Mouse (Mus musculus) heart, postnatal 14 days (tissue): Measurements from ENCODE around the gene Tef. TPM values are rescaled to one million over a fixed set of nuclear protein-coding genes. Genes with fewer than 3 reads are reported as not detected.
A peak's percentile ranks its signal among the peaks of the same experiment; 100 is the strongest.

Source experiments
- DNase-seq, 2 experiments: peaks; one replicate each; pipeline ENCODE4 v3.0.0; 2021 to 2022
- intact Hi-C: fragments of 180-260 bp; cut with DNase I; formaldehyde crosslinking; loops from one replicate; pipeline ENCODE4 v1.15.1; 2025
- total RNA-seq, 2 experiments: library from RNA; stranded (reverse); gene quantifications; 2 replicates each; pipeline ENCODE4 v1.2.3; 2021

Tef gene
- total RNA-seq, 2 experiments from 2014 or later: 69.3 to 93.0 TPM

- DNase-seq: no peak
- intact Hi-C loops: no loop called here
Measured at GRCm38 (mm10) chr15:81860471-81861135, 58.4 kb downstream of the Tef start.

GRCm38 (mm10) chr15:81864238-81864637 lies 62.0 kb downstream of the Tef start:
- intact Hi-C loops: no loop called here
- no peak for DNase-seq

- intact Hi-C loops: loop anchor here (5.0 kb wide), 1 partner anchor 38 kb away; no protein-coding TSS in a partner anchor
Measured at GRCm38 (mm10) chr15:81869985-81870384, 67.8 kb downstream of the Tef start.

GRCm38 (mm10) chr15:81871604-81872261 lies 69.5 kb downstream of the Tef start, which contains the start of gene Phf5a:
Gene Phf5a, minus strand, starts transcription at chr15:81871911.
- DNase-seq: peak; percentile 79 to 88
- intact Hi-C loops: loop anchor here (5.0 kb wide), 1 partner anchor 39 kb away; no protein-coding TSS in a partner anchor

More at GRCm38 (mm10) chr15:81869985-81870384, 67.8 kb downstream of the Tef start:
- DNase-seq: no peak

GRCm38 (mm10) chr15:81872262-81873136 lies 70.3 kb downstream of the Tef start, which contains the start of gene Aco2:
Gene Aco2, plus strand, starts transcription at chr15:81872309.
- peak; percentile 98 to 99 for DNase-seq
- intact Hi-C loops: loop anchor here (5.0 kb wide), 1 partner anchor 40 kb away; no protein-coding TSS in a partner anchor

Other genes starting within 250 kb of the Tef start
- gene Ep300, start 217.1 kb upstream of the Tef start, total RNA-seq: 10 to 100 TPM; 54.6 to 57.1 TPM
- 1 to 10 TPM; 9.4 to 9.6 TPM for gene L3mbtl2, start 138.5 kb upstream of the Tef start, total RNA-seq
- 1 to 10 TPM; 1.0 to 1.1 TPM for gene Chadl, start 105.1 kb upstream of the Tef start, total RNA-seq
- gene Zc3h7b, start 57.4 kb upstream of the Tef start, total RNA-seq: 10 to 100 TPM; 74.9 to 78.7 TPM
- 10 to 100 TPM; 28.1 to 35.2 TPM for gene Rangap1, start 56.9 kb upstream of the Tef start, total RNA-seq
- 100 to 1,000 TPM; 119 to 131 TPM for gene Tob2, start 56.4 kb downstream of the Tef start, total RNA-seq
- 10 to 100 TPM; 41.4 to 44.2 TPM for gene Phf5a, start 69.5 kb downstream of the Tef start, total RNA-seq
- 1,000 to 10,000 TPM; 2,092 to 2,100 TPM for gene Aco2, start 69.9 kb downstream of the Tef start, total RNA-seq
- gene Polr3h, start 123.8 kb downstream of the Tef start, total RNA-seq: 1 to 10 TPM; 7.5 to 7.9 TPM
- gene Csdc2, start 134.3 kb downstream of the Tef start, total RNA-seq: 10 to 100 TPM; 39.6 to 60.9 TPM
- 10 to 100 TPM; 23.0 to 28.8 TPM for gene Pmm1, start 158.5 kb downstream of the Tef start, total RNA-seq
- gene 1700029P11Rik, start 178.1 kb downstream of the Tef start, total RNA-seq: not detected
- gene Xrcc6, start 185.4 kb downstream of the Tef start, total RNA-seq: 10 to 100 TPM; 20.4 to 27.0 TPM
- gene Desi1, start 231.4 kb downstream of the Tef start, total RNA-seq: 10 to 100 TPM; 22.6 to 27.9 TPM
- gene Snu13, start 245.2 kb downstream of the Tef start, total RNA-seq: 10 to 100 TPM; 48.6 to 53.8 TPM